Mouse (Mus musculus): ENCODE data around the gene Gm525.

DNA sequence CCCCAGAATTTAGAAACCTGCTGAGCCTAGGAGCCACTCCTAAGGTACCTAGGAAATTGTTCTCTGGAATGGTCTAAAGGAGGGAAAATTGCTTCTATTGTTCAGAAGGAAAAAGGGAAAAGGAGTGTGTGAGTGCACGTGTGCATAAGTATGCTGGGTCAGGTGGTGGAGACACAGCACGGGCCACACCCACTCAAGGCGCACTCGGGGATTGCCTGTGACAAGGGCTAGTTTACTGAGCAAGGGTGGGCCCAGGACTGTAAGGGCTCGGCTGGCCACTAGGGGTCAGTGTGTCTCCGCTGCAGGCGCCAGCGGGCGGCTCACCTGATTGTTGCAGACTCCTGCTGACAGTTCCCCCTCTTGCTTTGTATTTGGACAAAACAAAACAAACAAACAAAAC lies 26.8 kb downstream of the Gm525 start:
- TF ChIP-seq POLR2A (IDR thresholded peaks at IDR 0.05; ENCODE audit: extremely low read depth, insufficient read depth, low read length) (no peak), CTCF (IDR thresholded peaks at IDR 0.05; ENCODE audit: extremely low read depth, insufficient read depth, low read length) (peak; percentile 76)

Measured in cortical plate, adult 2 months (tissue).